Mouse (Mus musculus) liver, adult 2 months (tissue): ENCODE data around the gene Fxyd2. TPM values are rescaled to one million over a fixed set of nuclear protein-coding genes. Genes with fewer than 3 reads are reported as not detected.

Experiments used
- DNase-seq: peaks from one replicate; pipeline ENCODE4 v3.0.0-alpha.2; 2011; ENCODE audit warnings: low read depth, low spot score; ENCODE audit errors: extremely low read depth
- H3K27ac ChIP-seq: fragments of 200-500 bp; replicated peaks from 2 replicates; pipeline ENCODE4 v1.5.1; 2012; ENCODE audit warnings: low read depth, mild to moderate bottlenecking, control low read depth, inconsistent platforms, low read length; ENCODE audit not compliant: insufficient read depth
- H3K27me3 ChIP-seq: fragments of 200-500 bp; 2 replicates; pipeline ENCODE4 v1.6.1; 2012; ENCODE audit warnings: mild to moderate bottlenecking, moderate library complexity, low read length, inconsistent platforms; ENCODE audit not compliant: control insufficient read depth, insufficient read depth
- H3K36me3 ChIP-seq: fragments of 200-500 bp; 2 replicates; pipeline ENCODE4 v1.6.1; 2012; ENCODE audit warnings: low read length, inconsistent platforms; ENCODE audit not compliant: control insufficient read depth, insufficient read depth
- H3K4me1 ChIP-seq: fragments of 200-500 bp; 2 replicates; pipeline ENCODE4 v1.6.1; 2011; ENCODE audit warnings: low read length; ENCODE audit not compliant: control insufficient read depth, insufficient read depth
- H3K4me3 ChIP-seq: fragments of 200-500 bp; 2 replicates; pipeline ENCODE4 v1.5.1; 2011; ENCODE audit warnings: low read depth, mild to moderate bottlenecking, control low read depth, low read length, moderate library complexity; ENCODE audit not compliant: insufficient read depth
- H3K79me2 ChIP-seq: fragments of 200-500 bp; 2 replicates; pipeline ENCODE4 v1.6.1; 2012; ENCODE audit warnings: inconsistent platforms, mild to moderate bottlenecking, low read length, moderate library complexity; ENCODE audit not compliant: control insufficient read depth, insufficient read depth
- H3K9ac ChIP-seq: fragments of 200-500 bp; 2 replicates; pipeline ENCODE4 v1.6.1; 2012; ENCODE audit warnings: low read depth, mild to moderate bottlenecking, control low read depth, inconsistent platforms, low read length
- CTCF ChIP-seq: fragments of 200-500 bp; IDR thresholded peaks from 2 replicates; pipeline ENCODE4 v1.5.1; 2011; ENCODE audit warnings: low read depth, low read length, control low read depth
- POLR2A ChIP-seq: fragments of 200-500 bp; IDR thresholded peaks from 2 replicates; pipeline ENCODE4 v1.6.1; 2011; ENCODE audit warnings: low read length, control low read depth; ENCODE audit not compliant: insufficient read depth; ENCODE audit errors: extremely low read depth
- WGBS: fragments of 180-500 bp; shearing (Covaris S2); methylation state at CpG from one replicate; pipeline ENCODE4 v1.1.7; 2018; 5-methylcytosine and 5-hydroxymethylcytosine counted together
- polyA plus RNA-seq: library from polyadenylated mRNA; depleted of rRNA; stranded (reverse); fragments of >200 nt; gene quantifications from 2 replicates; pipeline ENCODE4 v1.2.3, GENCODE M21; 2012; rRNA removed
- total RNA-seq: library from RNA; depleted of rRNA; stranded (reverse); fragments of >200 nt; gene quantifications from 2 replicates; pipeline ENCODE4 v1.2.3, GENCODE M21; 2014; rRNA removed

The Fxyd2 gene
- total and polyA plus RNA-seq, 2 experiments = 0.29 TPM; not detected in 1

DNA sequence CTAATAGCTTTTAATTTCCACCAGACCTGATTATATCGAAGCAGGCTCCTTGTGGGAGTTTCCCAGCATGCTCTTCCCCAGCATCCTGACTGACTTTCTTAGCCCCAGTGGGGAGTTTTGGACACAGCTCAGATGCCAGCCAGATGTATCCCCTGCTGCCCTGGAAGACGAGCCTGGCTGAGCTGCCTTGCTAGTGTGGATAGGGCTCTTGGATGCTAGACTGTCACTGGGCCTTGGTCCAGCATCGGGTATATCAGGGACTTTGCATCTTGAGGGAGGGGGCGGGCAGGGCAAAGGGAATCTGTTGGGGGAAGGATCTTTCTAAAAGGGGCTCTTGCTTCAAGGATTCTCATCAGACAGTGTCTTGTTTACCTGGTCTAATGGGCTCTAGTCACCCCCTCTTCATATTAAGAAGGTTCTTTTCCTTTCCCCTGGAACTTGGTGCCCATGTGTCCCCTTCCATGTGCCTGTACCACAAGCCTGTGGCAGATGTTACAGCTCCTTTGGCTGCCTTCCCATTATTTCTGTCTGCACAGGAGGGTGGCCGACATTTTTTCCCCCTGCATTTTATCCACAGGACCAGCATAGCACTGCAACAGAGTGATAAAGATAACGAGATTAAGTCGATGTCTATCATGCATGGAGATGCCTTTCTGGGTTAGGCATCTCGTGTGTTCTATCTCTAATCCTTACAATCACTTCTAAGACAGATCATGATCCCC lies 55.6 kb downstream of the Fxyd2 start:
- Histone ChIP-seq H3K9ac (no peak overlapping the region), H3K27ac (no peak overlapping the region), H3K27me3 (no peaks in the 10 kb centered on the region), H3K4me3 (no peak overlapping the region), H3K79me2 (no peaks in the 10 kb centered on the region), H3K36me3 (no peaks in the 10 kb centered on the region), H3K4me1 (no peaks in the 10 kb centered on the region)
- no peak for DNase-seq
- WGBS = 69% methylated on average over 8 of the region's 8 CpGs
- TF ChIP-seq CTCF (no peak), POLR2A (no peak)

DNA sequence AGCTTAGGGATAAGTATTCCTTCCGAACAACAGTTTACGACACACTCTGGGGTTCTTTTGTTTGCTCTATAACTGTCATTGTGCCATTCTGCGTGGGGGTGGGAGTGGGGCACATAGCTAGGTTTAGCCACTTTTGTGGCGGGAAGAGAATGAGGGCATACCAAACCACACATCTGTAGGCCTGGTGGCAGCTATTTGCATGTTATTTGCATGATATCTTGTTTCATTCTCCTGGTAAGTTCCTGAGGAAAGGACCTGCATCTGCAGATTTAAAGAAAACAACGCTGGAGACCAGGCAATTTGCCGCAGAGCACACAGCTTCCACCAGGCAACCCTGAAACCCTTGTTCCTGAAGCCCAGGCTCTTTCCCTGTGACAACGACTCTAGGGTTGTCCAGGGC lies 57.7 kb downstream of the Fxyd2 start:
- no peak for DNase-seq
- no peak overlapping the region for H3K27ac ChIP-seq
- no peak for TF ChIP-seq POLR2A
- no peak for TF ChIP-seq CTCF
- H3K36me3 ChIP-seq = no peaks in the 10 kb centered on the region
- WGBS = 41% methylated on average over 7 of the region's 7 CpGs
- no peaks in the 10 kb centered on the region for H3K4me1 ChIP-seq
- H3K27me3 ChIP-seq = no peaks in the 10 kb centered on the region
- H3K4me3 ChIP-seq = no peak overlapping the region
- H3K79me2 ChIP-seq = no peaks in the 10 kb centered on the region
- H3K9ac ChIP-seq = no peak overlapping the region

DNA sequence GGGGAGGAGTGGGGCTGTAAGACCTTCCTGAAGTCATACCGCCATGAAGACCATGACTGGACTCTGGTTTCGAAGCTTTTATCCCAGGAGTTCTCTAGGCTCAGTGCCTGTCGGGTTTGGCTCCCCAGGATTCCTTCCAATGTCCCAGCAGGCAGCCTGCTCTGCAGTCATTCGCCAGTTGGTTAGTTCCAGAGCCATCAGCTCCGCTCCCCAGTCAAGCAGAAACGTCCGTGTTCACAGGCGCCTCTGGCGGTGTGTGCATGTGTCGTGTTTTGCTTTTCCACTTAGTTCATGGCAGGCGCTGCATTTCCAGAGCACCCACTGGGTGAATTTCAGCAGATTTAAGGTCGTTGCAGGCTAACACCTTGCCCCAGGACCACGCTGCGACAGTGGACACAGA lies 58.9 kb downstream of the Fxyd2 start:
- no peaks in the 10 kb centered on the region for H3K36me3 ChIP-seq
- H3K4me1 ChIP-seq = no peaks in the 10 kb centered on the region
- no peak overlapping the region for H3K4me3 ChIP-seq
- 67% methylated on average over 14 of the region's 14 CpGs for WGBS
- H3K9ac ChIP-seq = no peak overlapping the region
- DNase-seq = no peak
- no peaks in the 10 kb centered on the region for H3K79me2 ChIP-seq
- TF ChIP-seq POLR2A (no peak), CTCF (no peak)
- H3K27me3 ChIP-seq = no peaks in the 10 kb centered on the region
- H3K27ac ChIP-seq = no peak overlapping the region

Other genes with a start within 250 kb of the Fxyd2 start
- gene BC049352, start 217.7 kb upstream of the Fxyd2 start, total RNA-seq = 0.55 and 0.60 TPM in 2 replicates
- 0.17 and 0.44 TPM in 2 replicates for gene BC049352, start 217.7 kb upstream of the Fxyd2 start, polyA plus RNA-seq
- gene Tmprss4, start 195.6 kb upstream of the Fxyd2 start, total RNA-seq = 0.37 and 1.1 TPM in 2 replicates
- gene Tmprss4, start 195.6 kb upstream of the Fxyd2 start, polyA plus RNA-seq = 0.14 and 0.43 TPM in 2 replicates
- 2.7 and 3.5 TPM in 2 replicates for gene Il10ra, start 130.5 kb upstream of the Fxyd2 start, total RNA-seq
- gene Il10ra, start 130.5 kb upstream of the Fxyd2 start, polyA plus RNA-seq = 1.6 and 2.9 TPM in 2 replicates
- not detected in 2 replicates for gene Tmprss13, start 80.6 kb upstream of the Fxyd2 start, total RNA-seq
- gene Tmprss13, start 80.6 kb upstream of the Fxyd2 start, polyA plus RNA-seq = not detected in 2 replicates
- gene Fxyd6, start 29.5 kb upstream of the Fxyd2 start, total RNA-seq = 0.46 and 1.1 TPM in 2 replicates
- gene Fxyd6, start 29.5 kb upstream of the Fxyd2 start, polyA plus RNA-seq = 0.56 and 0.72 TPM in 2 replicates
- gene Dscaml1, start 27.0 kb downstream of the Fxyd2 start, total RNA-seq = 0.07 and 0.09 TPM in 2 replicates
- gene Dscaml1, start 27.0 kb downstream of the Fxyd2 start, polyA plus RNA-seq = 0.13 TPM in 1 of 2 replicates, not detected in the other